Mouse (Mus musculus) T-helper 1 cell (primary cell): ENCODE measurements around the gene Spint2.

ENCODE experiments used
- in situ Hi-C: fragments of 300-600 bp; cut with MboI, MseI; formaldehyde crosslinking; loops from one replicate; pipeline ENCODE4 v1.15.1; 2025; ENCODE audit warnings: high pct_unique_total_duplicates

Spint2 gene

GRCm38 (mm10) chr7:29304463-29305262 is 23.0 kb upstream of the Spint2 start:
- in situ Hi-C loops, result loop anchor here (5.0 kb wide), 1 partner anchor 252 kb away; no protein-coding TSS in a partner anchor

GRCm38 (mm10) chr7:29303738-29304462 is 22.2 kb upstream of the Spint2 start, which contains the start of gene Dpf1:
Gene Dpf1, plus strand, starts transcription at chr7:29303951.
- in situ Hi-C loops, result loop anchor here (5.0 kb wide), 1 partner anchor 252 kb away; no protein-coding TSS in a partner anchor

GRCm38 (mm10) chr7:29302641-29303040 is 20.9 kb upstream of the Spint2 start:
- in situ Hi-C loops, result loop anchor here (5.0 kb wide), 1 partner anchor 250 kb away; no protein-coding TSS in a partner anchor

- in situ Hi-C loops, result loop anchor here (5.0 kb wide), 1 partner anchor 249 kb away; no protein-coding TSS in a partner anchor
Measured at GRCm38 (mm10) chr7:29301127-29301566, 19.4 kb upstream of the Spint2 start.

GRCm38 (mm10) chr7:29296998-29297397 is 15.3 kb upstream of the Spint2 start:
- in situ Hi-C loops, result no loop called here

- in situ Hi-C loops, result no loop called here
Measured at GRCm38 (mm10) chr7:29295861-29296647, 14.3 kb upstream of the Spint2 start.

- in situ Hi-C loops, result no loop called here
Measured at GRCm38 (mm10) chr7:29294111-29294761, 12.5 kb upstream of the Spint2 start.

- in situ Hi-C loops, result no loop called here
Measured at GRCm38 (mm10) chr7:29293131-29294065, 11.7 kb upstream of the Spint2 start.

- in situ Hi-C loops, result no loop called here
Measured at GRCm38 (mm10) chr7:29292458-29293098, 10.9 kb upstream of the Spint2 start.

- in situ Hi-C loops, result no loop called here
Measured at GRCm38 (mm10) chr7:29291616-29292457, 10.1 kb upstream of the Spint2 start.

- in situ Hi-C loops, result no loop called here
Measured at GRCm38 (mm10) chr7:29290691-29291485, 9.2 kb upstream of the Spint2 start.

GRCm38 (mm10) chr7:29289856-29290255 is 8.1 kb upstream of the Spint2 start:
- in situ Hi-C loops, result loop anchor here (10.0 kb wide), 1 partner anchor 245 kb away; no protein-coding TSS in a partner anchor

GRCm38 (mm10) chr7:29288942-29289638 is 7.4 kb upstream of the Spint2 start, which contains the start of gene Ppp1r14a:
Gene Ppp1r14a, plus strand, starts transcription at chr7:29289308.
- in situ Hi-C loops, result loop anchor here (10.0 kb wide), 1 partner anchor 244 kb away; no protein-coding TSS in a partner anchor

- in situ Hi-C loops, result loop anchor here (10.0 kb wide), 1 partner anchor 243 kb away; no protein-coding TSS in a partner anchor
Measured at GRCm38 (mm10) chr7:29288079-29288478, 6.4 kb upstream of the Spint2 start.

- in situ Hi-C loops, result loop anchor here (10.0 kb wide), 1 partner anchor 243 kb away; no protein-coding TSS in a partner anchor
Measured at GRCm38 (mm10) chr7:29287481-29287880, 5.8 kb upstream of the Spint2 start.

GRCm38 (mm10) chr7:29284523-29284922 is 2.8 kb upstream of the Spint2 start:
- in situ Hi-C loops, result loop anchor here (10.0 kb wide), 1 partner anchor 240 kb away; no protein-coding TSS in a partner anchor
